Mouse (Mus musculus) right cerebral cortex, postnatal 14 days (tissue): Measurements from ENCODE around the gene Lipt2.
A peak's percentile ranks its signal among the peaks of the same experiment; 100 is the strongest.

ENCODE experiments used
- DNase-seq: peaks from one replicate; pipeline ENCODE4 v3.0.0; 2022

The Lipt2 gene

GRCm38 (mm10) chr7:100159105-100159841, at the start of gene Lipt2:
TSS of gene Lipt2 (plus strand) at chr7:100159277.
- DNase-seq = peak; percentile 85

- no peak for DNase-seq
Measured at GRCm38 (mm10) chr7:100111506-100111905, 47.6 kb upstream of the Lipt2 start.

GRCm38 (mm10) chr7:100113821-100114220, 45.3 kb upstream of the Lipt2 start:
- DNase-seq = no peak

GRCm38 (mm10) chr7:100114279-100114678, 44.8 kb upstream of the Lipt2 start:
- no peak for DNase-seq

- DNase-seq = peak; percentile 60
Measured at GRCm38 (mm10) chr7:100120791-100121261, 38.3 kb upstream of the Lipt2 start.

- DNase-seq = peak; percentile 99
Measured at GRCm38 (mm10) chr7:100121376-100121789, 37.7 kb upstream of the Lipt2 start, which contains the start of gene Pold3. TSS of gene Pold3 (minus strand) at chr7:100121565.

- peak; percentile 31 for DNase-seq
Measured at GRCm38 (mm10) chr7:100123486-100123885, 35.6 kb upstream of the Lipt2 start.

- DNase-seq = peak; percentile 26
Measured at GRCm38 (mm10) chr7:100124211-100124610, 34.9 kb upstream of the Lipt2 start.

GRCm38 (mm10) chr7:100125166-100125565, 33.9 kb upstream of the Lipt2 start:
- DNase-seq = no peak

- no peak for DNase-seq
Measured at GRCm38 (mm10) chr7:100126514-100126913, 32.6 kb upstream of the Lipt2 start.

GRCm38 (mm10) chr7:100128262-100129041, 30.6 kb upstream of the Lipt2 start:
- DNase-seq = no peak

- no peak for DNase-seq
Measured at GRCm38 (mm10) chr7:100130592-100130991, 28.5 kb upstream of the Lipt2 start.

- DNase-seq = no peak
Measured at GRCm38 (mm10) chr7:100132379-100132778, 26.7 kb upstream of the Lipt2 start.

GRCm38 (mm10) chr7:100137038-100137437, 22.0 kb upstream of the Lipt2 start:
- DNase-seq = no peak

- DNase-seq = no peak
Measured at GRCm38 (mm10) chr7:100138075-100138474, 21.0 kb upstream of the Lipt2 start.

- no peak for DNase-seq
Measured at GRCm38 (mm10) chr7:100140591-100140990, 18.5 kb upstream of the Lipt2 start.

GRCm38 (mm10) chr7:100148586-100148985, 10.5 kb upstream of the Lipt2 start:
- no peak for DNase-seq

GRCm38 (mm10) chr7:100150086-100150485, 9.0 kb upstream of the Lipt2 start:
- DNase-seq = no peak

GRCm38 (mm10) chr7:100150626-100151025, 8.5 kb upstream of the Lipt2 start:
- no peak for DNase-seq

GRCm38 (mm10) chr7:100157669-100158068, 1.4 kb upstream of the Lipt2 start:
- no peak for DNase-seq

- no peak for DNase-seq
Measured at GRCm38 (mm10) chr7:100160006-100160405, 929 bp downstream of the Lipt2 start.

- no peak for DNase-seq
Measured at GRCm38 (mm10) chr7:100163506-100163905, 4.4 kb downstream of the Lipt2 start.

- no peak for DNase-seq
Measured at GRCm38 (mm10) chr7:100168654-100169053, 9.6 kb downstream of the Lipt2 start.

GRCm38 (mm10) chr7:100170756-100171155, 11.7 kb downstream of the Lipt2 start:
- no peak for DNase-seq
